Comparison of ENCODE assay signal across 8 mouse cellular contexts in the genomic region with DNA sequence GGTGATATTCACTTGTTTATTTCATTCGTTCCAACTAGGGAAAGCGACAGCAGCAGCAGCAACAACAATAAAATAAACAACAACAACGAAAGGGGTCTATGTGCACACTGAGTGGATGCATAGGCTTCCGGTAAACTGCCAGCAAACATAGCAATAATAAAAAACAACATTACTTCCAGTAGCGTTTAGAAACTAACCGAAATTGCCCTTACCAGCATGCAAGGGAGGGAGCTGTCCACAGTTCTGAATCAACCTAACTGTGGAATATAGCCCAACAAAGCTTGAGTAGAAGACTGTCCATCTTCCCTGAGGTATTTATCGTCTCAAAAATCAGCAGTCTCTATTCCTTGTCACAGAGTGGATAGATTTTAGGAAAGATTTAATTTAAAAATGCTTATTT. TPM values are rescaled to one million over a fixed set of nuclear protein-coding genes. Genes with fewer than 3 reads are reported as not detected.
A peak's percentile ranks its signal among the peaks of the same experiment; 100 is the strongest.
DNase-seq lines count a peak whose midpoint lies in the region; ATAC-seq lines count a peak whose summit lies in the region.

No protein-coding gene starts in this region.

- intact Hi-C loops in heart, postnatal 10 days (cut with DNase I), result loop anchor here (5.0 kb wide), 3 partner anchors 108 to 748 kb away; no protein-coding TSS in a partner anchor

- H3K27ac ChIP-seq in lung, embryonic 15.5 days, result no peak overlapping the region

- no peak overlapping the region for H3K9ac ChIP-seq in lung, embryonic 15.5 days

- WGBS in lung, embryonic 15.5 days, result 23% methylated on average over 7 of the region's 7 CpGs

- peak; percentile 9 for DNase-seq in CD4-positive, CD25-positive, alpha-beta regulatory T cell, adult 2 months (ENCODE audit: low read depth, low spot score)
- no peak for DNase-seq in lung, adult 18-20 months
- peak; percentile 50 to 66 for DNase-seq in heart, postnatal 10 days
- DNase-seq in lung, postnatal 14 days, result peak; percentile 41
- no peak for DNase-seq in spleen, adult 12 weeks (ENCODE audit: low spot score)

- no peak for ATAC-seq in CD4-positive, CD25-positive, alpha-beta regulatory T cell, adult 4 months
- ATAC-seq in lung, embryonic 15.5 days (ENCODE audit: borderline replicate concordance, extremely low read depth, low FRiP score, low TSS enrichment), result no peak
- no peak for ATAC-seq in erythroblast, adult 5-6 weeks (replicated peaks; ENCODE audit: low FRiP score, poor library complexity, severe bottlenecking)

- peak overlapping the region; percentile 96; the same call in 1 of the 2 replicates for H3K4me2 ChIP-seq in lung, embryonic 15.5 days

- no peak overlapping the region for H3K4me3 ChIP-seq in lung, embryonic 15.5 days

- peaks cover 7% of the 10 kb centered on the region for H3K4me1 ChIP-seq in lung, embryonic 15.5 days

- no peaks in the 10 kb centered on the region for H3K36me3 ChIP-seq in lung, embryonic 15.5 days

- H3K27me3 ChIP-seq in lung, embryonic 15.5 days, result peaks cover 30% of the 10 kb centered on the region

- H3K9me3 ChIP-seq in lung, embryonic 15.5 days, result no peaks in the 10 kb centered on the region

RNA-seq across cellular contexts. Expression of gene Hcn1, which starts 2.0 kb away (rescaled TPM):
- polyA plus RNA-seq in CD4-positive, CD25-positive, alpha-beta regulatory T cell, adult 4 months (2017; shearing (Covaris generic)), result under 1 TPM in 1 of 2 experiments, not detected in 1; 0.03 TPM
- polyA plus RNA-seq in lung, embryonic 15.5 days (2015; fragmentation: Nextera tagmentation; extraction: Ambion mirVana), result 0.19 and 0.22 TPM in 2 replicates
- total RNA-seq in heart, postnatal 10 days (2021), result 1 to 10 TPM in 1 of 2 experiments, under 1 TPM in 1; 0.64 to 1.4 TPM
- total RNA-seq in erythroblast, adult 5-6 weeks (2015; ENCODE audit: low replicate concordance), result not detected in 2 replicates
- total RNA-seq in erythroblast, adult 5-6 weeks (2017; ENCODE audit: low replicate concordance), result 0.14 TPM in 1 of 2 replicates, not detected in the other

Comparison
In these comparisons a context has a peak if more than half of its experiments do, and no peak if none do; other contexts are left out.
1. DNase-seq: peak in CD4-positive, CD25-positive, alpha-beta regulatory T cell, adult 2 months (single experiment), heart, postnatal 10 days (2 of 2) and lung, postnatal 14 days (single experiment); none in lung, adult 18-20 months (0 of 2) and spleen, adult 12 weeks (single experiment).